Mouse (Mus musculus) G1E (cell line): ENCODE measurements around the gene Rdh16f1. TPM values are rescaled to one million over a fixed set of nuclear protein-coding genes. Genes with fewer than 3 reads are reported as not detected.

Experiments used
- ATAC-seq: 2 replicates; pipeline ENCODE4 v1.8.0; 2016; ENCODE audit warnings: mild to moderate bottlenecking; ENCODE audit not compliant: insufficient number of reproducible peaks, poor library complexity, low FRiP score, severe bottlenecking; ENCODE audit errors: extremely low read depth
- DNase-seq: peaks from one replicate; pipeline ENCODE4 v3.0.0; 2012; ENCODE audit warnings: low spot score
- H3K27me3 ChIP-seq: 2 replicates; pipeline ENCODE4 v1.6.1; 2012; ENCODE audit warnings: mild to moderate bottlenecking, low read length, inconsistent platforms; ENCODE audit not compliant: insufficient read depth
- H3K36me3 ChIP-seq: replicated peaks from 2 replicates; pipeline ENCODE3; 2012; ENCODE audit warnings: mild to moderate bottlenecking, inconsistent platforms
- H3K4me1 ChIP-seq: 2 replicates; pipeline ENCODE4 v1.6.1; 2012; ENCODE audit warnings: low read depth, low read length, inconsistent platforms, mixed read lengths; ENCODE audit not compliant: insufficient read depth
- H3K4me3 ChIP-seq: 2 replicates; pipeline ENCODE4 v1.5.1; 2012; ENCODE audit warnings: low read depth, mild to moderate bottlenecking, inconsistent platforms, low read length, moderate library complexity, mixed read lengths
- H3K9me3 ChIP-seq: replicated peaks from 2 replicates; pipeline ENCODE4 v1.6.1; 2012; ENCODE audit warnings: inconsistent platforms
- CTCF ChIP-seq: IDR thresholded peaks from 2 replicates; pipeline ENCODE4 v1.5.1; 2012; ENCODE audit warnings: low read depth, low read length, inconsistent platforms, mixed read lengths
- GATA1 ChIP-seq: IDR thresholded peaks from 2 replicates; pipeline ENCODE4 v1.6.1; 2012; ENCODE audit warnings: borderline replicate concordance, low read length, inconsistent platforms, mixed read lengths
- GATA2 ChIP-seq: IDR thresholded peaks from 2 replicates; pipeline ENCODE4 v1.6.1; 2012; ENCODE audit warnings: low read depth, low read length, inconsistent platforms, borderline replicate concordance
- POLR2AphosphoS5 ChIP-seq: IDR thresholded peaks from 2 replicates; pipeline ENCODE4 v1.6.1; 2012; ENCODE audit warnings: low read depth, low read length, inconsistent platforms; ENCODE audit not compliant: insufficient replicate concordance
- TAL1 ChIP-seq: conservative IDR thresholded peaks from 2 replicates; pipeline ENCODE4 v1.6.1; 2012; ENCODE audit warnings: low read depth, low read length, inconsistent platforms, mixed read lengths
- polyA plus RNA-seq: library from polyadenylated mRNA; stranded (reverse); fragments of >175 nt; gene quantifications from 2 replicates; pipeline ENCODE4 v1.2.3, GENCODE M21; 2012
- total RNA-seq, 2 experiments: library from RNA; stranded (forward) in 1 of 2; stranded (reverse) in 1 of 2; fragments of 200-1000 nt in 1 of 2; fragments of >200 nt in 1 of 2; fragmentation: Nextera tagmentation in 1 of 2; gene quantifications; 2 replicates each; pipeline ENCODE4 v1.2.3; 2014 to 2017

The Rdh16f1 gene
- total and polyA plus RNA-seq, 3 experiments: not detected

- Histone ChIP-seq H3K27me3 (no peaks in the 10 kb centered on the region), H3K4me3 (peak overlapping the region; percentile 25; the same call in 1 of the 2 replicates), H3K36me3 (peaks cover 10% of the 10 kb centered on the region), H3K9me3 (peaks cover 5% of the 10 kb centered on the region), H3K4me1 (peaks cover 84% of the 10 kb centered on the region)
- TF ChIP-seq GATA1 (no peak), CTCF (no peak), TAL1 (no peak), POLR2AphosphoS5 (no peak), GATA2 (no peak)
- no peak for DNase-seq
- peak; percentile 50 for ATAC-seq
These were observed 22.7 kb upstream of the Rdh16f1 start for GRCm38 (mm10) chr10:127736916-127737315.

- Histone ChIP-seq H3K27me3 (no peaks in the 10 kb centered on the region), H3K36me3 (peaks cover 16% of the 10 kb centered on the region), H3K4me1 (peaks cover 85% of the 10 kb centered on the region), H3K9me3 (peaks cover 8% of the 10 kb centered on the region), H3K4me3 (peak overlapping the region; percentile 25; the same call in 1 of the 2 replicates)
- DNase-seq: no peak
- ATAC-seq: no peak
- TF ChIP-seq CTCF (no peak), GATA1 (no peak), TAL1 (no peak), GATA2 (no peak), POLR2AphosphoS5 (no peak)
These were observed 22.0 kb upstream of the Rdh16f1 start for GRCm38 (mm10) chr10:127737552-127737951.

GRCm38 (mm10) chr10:127738151-127738882 lies 21.3 kb upstream of the Rdh16f1 start:
- DNase-seq (peak; percentile 59), ATAC-seq (peak; percentile 52)
- Histone ChIP-seq H3K9me3 (peaks cover 13% of the 10 kb centered on the region), H3K36me3 (peaks cover 24% of the 10 kb centered on the region), H3K4me3 (peak overlapping the region; percentile 92; the same call in 1 of the 2 replicates), H3K27me3 (no peaks in the 10 kb centered on the region), H3K4me1 (peaks cover 89% of the 10 kb centered on the region)
- TF ChIP-seq CTCF: peak; percentile 42; the same call in 1 of the 2 replicates
- no peak for TF ChIP-seq GATA1
- no peak for TF ChIP-seq GATA2
- no peak for TF ChIP-seq TAL1
- no peak for TF ChIP-seq POLR2AphosphoS5

GRCm38 (mm10) chr10:127739083-127739660 lies 20.4 kb upstream of the Rdh16f1 start, which contains the start of gene Zbtb39:
Gene Zbtb39, plus strand, starts transcription at chr10:127739538.
- Histone ChIP-seq H3K4me3 (peak within 1 kb of the TSS; percentile 92), H3K36me3 (peaks cover 32% of the 10 kb centered on the region), H3K27me3 (no peaks in the 10 kb centered on the region), H3K4me1 (peaks cover 85% of the 10 kb centered on the region), H3K9me3 (peaks cover 13% of the 10 kb centered on the region)
- ATAC-seq (0 out of 2 replicates have a peak, but pooled peaks have one; percentile 12), DNase-seq (peak; percentile 82)
- TF ChIP-seq CTCF: 0 out of 2 replicates have a peak, but pooled peaks have one; percentile 32
- no peak for TF ChIP-seq GATA1

GRCm38 (mm10) chr10:127739661-127740161 lies 19.9 kb upstream of the Rdh16f1 start:
- peaks cover 13% of the 10 kb centered on the region for H3K9me3 ChIP-seq
- no peak for ATAC-seq
- H3K4me1 ChIP-seq: peaks cover 86% of the 10 kb centered on the region

GRCm38 (mm10) chr10:127744661-127745060 lies 14.9 kb upstream of the Rdh16f1 start:
- DNase-seq: no peak
- Histone ChIP-seq H3K27me3 (no peaks in the 10 kb centered on the region), H3K36me3 (peaks cover 83% of the 10 kb centered on the region), H3K4me3 (no peak overlapping the region), H3K4me1 (peaks cover 53% of the 10 kb centered on the region), H3K9me3 (peaks cover 8% of the 10 kb centered on the region)
- TF ChIP-seq CTCF (peak; percentile 43), GATA1 (no peak), GATA2 (no peak), POLR2AphosphoS5 (no peak), TAL1 (no peak)
- ATAC-seq: no peak

More at GRCm38 (mm10) chr10:127739661-127740161, 19.9 kb upstream of the Rdh16f1 start:
- no peaks in the 10 kb centered on the region for H3K27me3 ChIP-seq
- peaks cover 38% of the 10 kb centered on the region for H3K36me3 ChIP-seq
- peak; percentile 44 for DNase-seq
- peak overlapping the region; percentile 92 for H3K4me3 ChIP-seq
- TF ChIP-seq POLR2AphosphoS5: no peak
- TF ChIP-seq CTCF: no peak
- no peak for TF ChIP-seq GATA1
- TF ChIP-seq TAL1: no peak
- TF ChIP-seq GATA2: no peak
